Mouse (Mus musculus): ENCODE measurements around the gene Aebp2. TPM values are rescaled to one million over a fixed set of nuclear protein-coding genes. Genes with fewer than 3 reads are reported as not detected.
A peak's percentile ranks its signal among the peaks of the same experiment; 100 is the strongest.
"Not testable (repeated sequence)": the region's sequence is repeated elsewhere in the genome, so short reads cannot be mapped to it uniquely, and the experiment has no call there.

The Aebp2 gene
- polyA plus RNA-seq (2014; fragmentation: Nextera tagmentation; extraction: Ambion mirVana), result 18.1 and 18.7 TPM in 2 replicates

GRCm38 (mm10) chr6:140622391-140623225 lies at the start of gene Aebp2:
Gene Aebp2, plus strand, starts transcription at chr6:140622663.
- DNase-seq (ENCODE audit: low spot score), result no peak

DNA sequence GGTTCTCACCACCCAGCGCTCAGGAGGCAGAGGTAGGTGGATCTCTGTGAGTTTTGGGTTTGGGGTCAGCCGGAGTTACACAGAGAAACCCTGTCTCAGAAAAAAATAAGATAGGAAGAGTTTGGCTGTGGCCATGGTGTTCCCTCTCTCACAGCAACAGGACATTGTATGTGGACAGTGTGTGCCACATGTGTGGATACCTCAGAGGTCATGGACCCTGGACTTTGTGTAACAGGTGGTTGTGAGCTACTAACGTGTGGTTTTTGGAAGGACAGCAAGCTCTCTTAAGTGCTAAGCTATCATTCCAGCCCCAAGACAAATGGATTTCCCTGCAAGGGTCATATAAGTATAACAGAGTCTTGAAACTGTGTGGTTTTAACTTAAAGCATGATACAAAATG lies 47.5 kb upstream of the Aebp2 start:
- Histone ChIP-seq H3K4me2 (ENCODE audit: low read depth, low read length) (no peak overlapping the region), H3K4me3 (ENCODE audit: low read depth, low read length) (no peak overlapping the region), H3K36me3 (ENCODE audit: control insufficient read depth, insufficient read depth, low read length) (peaks cover 78% of the 10 kb centered on the region), H3K9ac (ENCODE audit: low read depth, low read length) (no peak overlapping the region), H3K4me1 (ENCODE audit: control insufficient read depth, insufficient read depth, low read length) (no peaks in the 10 kb centered on the region), H3K27me3 (replicated peaks; ENCODE audit: control insufficient read depth, insufficient read depth, low read length) (no peaks in the 10 kb centered on the region), H3K27ac (replicated peaks; ENCODE audit: low read depth, low read length) (no peak overlapping the region), H3K9me3 (ENCODE audit: control insufficient read depth, low read length) (no peaks in the 10 kb centered on the region)
- no peak for DNase-seq (ENCODE audit: low spot score)
- no peak for ATAC-seq (ENCODE audit: low read depth)
- WGBS, result 90% methylated on average over 3 of the region's 3 CpGs

More at GRCm38 (mm10) chr6:140622391-140623225, at the start of gene Aebp2:
- ATAC-seq (ENCODE audit: low read depth), result no peak
- H3K27me3 ChIP-seq (replicated peaks; ENCODE audit: control insufficient read depth, insufficient read depth, low read length), result no peaks in the 10 kb centered on the region
- H3K9me3 ChIP-seq (ENCODE audit: control insufficient read depth, low read length), result no peaks in the 10 kb centered on the region
- H3K4me3 ChIP-seq (ENCODE audit: low read depth, low read length), result peak within 1 kb of the TSS; percentile 95
- H3K4me2 ChIP-seq (ENCODE audit: low read depth, low read length), result peak within 1 kb of the TSS; percentile 75
- peak within 1 kb of the TSS; percentile 96 for H3K27ac ChIP-seq (replicated peaks; ENCODE audit: low read depth, low read length)
- 49% methylated on average over 29 of the region's 30 CpGs for WGBS
- H3K4me1 ChIP-seq (ENCODE audit: control insufficient read depth, insufficient read depth, low read length), result peaks cover 27% of the 10 kb centered on the region
- H3K9ac ChIP-seq (ENCODE audit: low read depth, low read length), result peak within 1 kb of the TSS; percentile 97
- no peaks in the 10 kb centered on the region for H3K36me3 ChIP-seq (ENCODE audit: control insufficient read depth, insufficient read depth, low read length)

GRCm38 (mm10) chr6:140576133-140576532 lies 46.3 kb upstream of the Aebp2 start:
- peaks cover 77% of the 10 kb centered on the region for H3K36me3 ChIP-seq (ENCODE audit: control insufficient read depth, insufficient read depth, low read length)
- 76% methylated on average over 8 of the region's 8 CpGs for WGBS
- H3K9ac ChIP-seq (ENCODE audit: low read depth, low read length), result no peak overlapping the region
- no peaks in the 10 kb centered on the region for H3K4me1 ChIP-seq (ENCODE audit: control insufficient read depth, insufficient read depth, low read length)
- H3K9me3 ChIP-seq (ENCODE audit: control insufficient read depth, low read length), result no peaks in the 10 kb centered on the region
- DNase-seq (ENCODE audit: low spot score), result no peak
- H3K4me3 ChIP-seq (ENCODE audit: low read depth, low read length), result no peak overlapping the region
- no peak for ATAC-seq (ENCODE audit: low read depth)
- no peaks in the 10 kb centered on the region for H3K27me3 ChIP-seq (replicated peaks; ENCODE audit: control insufficient read depth, insufficient read depth, low read length)
- H3K27ac ChIP-seq (replicated peaks; ENCODE audit: low read depth, low read length), result no peak overlapping the region
- no peak overlapping the region for H3K4me2 ChIP-seq (ENCODE audit: low read depth, low read length)

- no peaks in the 10 kb centered on the region for H3K27me3 ChIP-seq (replicated peaks; ENCODE audit: control insufficient read depth, insufficient read depth, low read length)
- no peak overlapping the region for H3K9ac ChIP-seq (ENCODE audit: low read depth, low read length)
- no peaks in the 10 kb centered on the region for H3K4me1 ChIP-seq (ENCODE audit: control insufficient read depth, insufficient read depth, low read length)
- peaks cover 73% of the 10 kb centered on the region for H3K36me3 ChIP-seq (ENCODE audit: control insufficient read depth, insufficient read depth, low read length)
- peak; percentile 23 for DNase-seq (ENCODE audit: low spot score)
- no peaks in the 10 kb centered on the region for H3K9me3 ChIP-seq (ENCODE audit: control insufficient read depth, low read length)
- ATAC-seq (ENCODE audit: low read depth), result no peak
- no peak overlapping the region for H3K27ac ChIP-seq (replicated peaks; ENCODE audit: low read depth, low read length)
- no peak overlapping the region for H3K4me2 ChIP-seq (ENCODE audit: low read depth, low read length)
- WGBS, result 78% methylated on average over 18 of the region's 18 CpGs
- H3K4me3 ChIP-seq (ENCODE audit: low read depth, low read length), result no peak overlapping the region
Measured at GRCm38 (mm10) chr6:140576961-140577821, 45.3 kb upstream of the Aebp2 start.

- Histone ChIP-seq H3K27ac (replicated peaks; ENCODE audit: low read depth, low read length) (no peak overlapping the region), H3K4me3 (ENCODE audit: low read depth, low read length) (no peak overlapping the region), H3K9me3 (ENCODE audit: control insufficient read depth, low read length) (no peaks in the 10 kb centered on the region), H3K4me2 (ENCODE audit: low read depth, low read length) (no peak overlapping the region), H3K36me3 (ENCODE audit: control insufficient read depth, insufficient read depth, low read length) (peaks cover 72% of the 10 kb centered on the region), H3K27me3 (replicated peaks; ENCODE audit: control insufficient read depth, insufficient read depth, low read length) (no peaks in the 10 kb centered on the region), H3K4me1 (ENCODE audit: control insufficient read depth, insufficient read depth, low read length) (no peaks in the 10 kb centered on the region), H3K9ac (ENCODE audit: low read depth, low read length) (no peak overlapping the region)
- ATAC-seq (ENCODE audit: low read depth) (no peak), DNase-seq (ENCODE audit: low spot score) (no peak)
- WGBS, result 95% methylated on average over 4 of the region's 4 CpGs
Measured at GRCm38 (mm10) chr6:140577822-140578170, 44.7 kb upstream of the Aebp2 start.

- not testable (repeated sequence) for H3K9ac ChIP-seq (ENCODE audit: low read depth, low read length); H3K27ac ChIP-seq (replicated peaks; ENCODE audit: low read depth, low read length); H3K27me3 ChIP-seq (replicated peaks; ENCODE audit: control insufficient read depth, insufficient read depth, low read length); H3K9me3 ChIP-seq (ENCODE audit: control insufficient read depth, low read length); DNase-seq (ENCODE audit: low spot score); H3K4me2 ChIP-seq (ENCODE audit: low read depth, low read length); H3K4me3 ChIP-seq (ENCODE audit: low read depth, low read length); ATAC-seq (ENCODE audit: low read depth); H3K4me1 ChIP-seq (ENCODE audit: control insufficient read depth, insufficient read depth, low read length)
- peaks cover 74% of the 10 kb centered on the region for H3K36me3 ChIP-seq (ENCODE audit: control insufficient read depth, insufficient read depth, low read length)
Measured at GRCm38 (mm10) chr6:140578985-140579384, 43.5 kb upstream of the Aebp2 start.

DNA sequence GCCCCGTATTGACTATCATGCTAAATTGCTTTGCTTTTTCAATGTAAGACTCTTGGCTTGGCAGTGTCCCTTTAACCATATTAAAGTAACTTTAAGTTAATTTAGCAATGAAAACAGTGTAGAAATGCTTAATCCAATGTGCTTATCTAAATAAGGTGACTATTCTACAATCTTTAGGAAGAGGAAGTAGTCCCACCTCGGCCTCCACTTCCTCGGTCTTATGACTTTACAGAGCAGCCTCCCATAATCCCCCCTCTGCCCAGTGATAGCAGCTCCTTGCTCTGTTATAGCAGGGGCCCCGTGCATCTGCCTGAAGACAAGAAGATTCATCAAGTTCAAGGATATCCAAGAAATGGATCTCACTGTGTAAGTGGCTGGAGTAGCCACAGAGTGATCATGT lies 42.3 kb upstream of the Aebp2 start:
- Histone ChIP-seq H3K27ac (replicated peaks; ENCODE audit: low read depth, low read length) (no peak overlapping the region), H3K4me2 (ENCODE audit: low read depth, low read length) (no peak overlapping the region), H3K27me3 (replicated peaks; ENCODE audit: control insufficient read depth, insufficient read depth, low read length) (no peaks in the 10 kb centered on the region), H3K9ac (ENCODE audit: low read depth, low read length) (no peak overlapping the region), H3K4me3 (ENCODE audit: low read depth, low read length) (no peak overlapping the region), H3K4me1 (ENCODE audit: control insufficient read depth, insufficient read depth, low read length) (no peaks in the 10 kb centered on the region), H3K9me3 (ENCODE audit: control insufficient read depth, low read length) (no peaks in the 10 kb centered on the region), H3K36me3 (ENCODE audit: control insufficient read depth, insufficient read depth, low read length) (peaks cover 69% of the 10 kb centered on the region)
- DNase-seq (ENCODE audit: low spot score) (no peak), ATAC-seq (ENCODE audit: low read depth) (no peak)
- WGBS, result 85% methylated on average over 4 of the region's 4 CpGs

DNA sequence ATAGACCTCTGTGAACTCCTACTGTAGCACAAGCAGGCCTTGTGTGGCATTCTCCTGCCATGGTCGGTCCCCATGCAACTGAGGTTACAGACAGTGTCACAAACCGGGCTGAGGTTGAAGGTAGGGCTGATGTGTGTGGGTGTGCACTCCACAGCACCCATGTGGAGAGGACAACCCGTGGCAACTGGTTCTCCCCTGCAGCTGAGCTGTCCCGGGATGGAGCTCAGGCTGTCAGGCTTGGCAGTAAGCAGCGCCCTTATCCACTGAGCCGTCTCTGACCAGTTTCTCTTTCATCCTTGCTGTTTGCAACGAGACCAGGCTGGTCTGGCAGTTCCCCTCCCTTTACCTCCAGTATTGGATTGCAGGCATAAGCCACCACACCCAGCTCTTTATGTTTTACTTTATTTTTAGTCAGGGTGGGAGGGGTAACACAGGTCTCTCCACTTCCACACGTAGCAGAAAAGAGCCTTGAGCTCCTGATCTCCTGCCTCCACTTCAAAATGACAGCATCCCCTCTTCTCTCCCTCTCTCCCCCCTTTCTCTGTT lies 35.7 kb upstream of the Aebp2 start:
- 71% methylated on average over 8 of the region's 8 CpGs for WGBS
- Histone ChIP-seq H3K4me1 (ENCODE audit: control insufficient read depth, insufficient read depth, low read length) (no peaks in the 10 kb centered on the region), H3K9ac (ENCODE audit: low read depth, low read length) (no peak overlapping the region), H3K9me3 (ENCODE audit: control insufficient read depth, low read length) (no peaks in the 10 kb centered on the region), H3K4me2 (ENCODE audit: low read depth, low read length) (no peak overlapping the region), H3K27me3 (replicated peaks; ENCODE audit: control insufficient read depth, insufficient read depth, low read length) (no peaks in the 10 kb centered on the region), H3K4me3 (ENCODE audit: low read depth, low read length) (no peak overlapping the region), H3K27ac (replicated peaks; ENCODE audit: low read depth, low read length) (no peak overlapping the region), H3K36me3 (ENCODE audit: control insufficient read depth, insufficient read depth, low read length) (peaks cover 84% of the 10 kb centered on the region)
- DNase-seq (ENCODE audit: low spot score) (peak; percentile 54), ATAC-seq (ENCODE audit: low read depth) (peak; percentile 85)

Data from embryonic facial prominence, embryonic 14.5 days (tissue).